In the genomic region with DNA sequence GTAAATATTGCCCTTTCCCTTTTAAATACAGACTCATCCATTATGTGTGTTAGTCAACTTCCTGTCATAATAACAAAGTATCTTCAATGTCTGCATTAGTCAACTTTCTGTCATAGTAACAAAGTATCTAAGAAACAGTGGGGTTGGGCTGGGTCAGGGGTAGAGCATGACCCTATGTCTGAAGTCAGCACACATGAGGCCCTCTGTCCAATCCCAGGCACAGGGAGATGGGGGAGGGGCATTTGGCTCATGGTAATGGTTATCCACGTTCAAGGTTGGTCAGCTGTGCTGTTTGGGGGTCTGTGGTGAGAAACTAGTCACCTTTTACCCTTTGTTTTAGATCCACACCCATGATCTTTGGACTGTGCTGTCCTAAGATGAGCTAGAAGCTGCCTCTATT, we compare ENCODE assay signal across 15 mouse cellular contexts. TPM values are rescaled to one million over a fixed set of nuclear protein-coding genes. Genes with fewer than 3 reads are reported as not detected.
DNase-seq lines count a peak whose midpoint lies in the region; ATAC-seq and TF ChIP-seq lines count a peak whose summit lies in the region.
"Had no signal": no experiment of that assay in that cellular context is flagged by ENCODE, and none has a peak within 500 bp of the region (broad histone marks: within the 10 kb centered on the region; RNA-seq: fewer than 3 reads in every experiment).

No protein-coding gene starts in this region.

- no peak overlapping the region for H3K27ac ChIP-seq in kidney, embryonic 16.5 days (ENCODE audit: low read length)
- H3K27ac ChIP-seq: embryonic facial prominence, embryonic 12.5 days; forebrain, embryonic 12.5 days; limb, embryonic 15.5 days; stomach, embryonic 15.5 days had no signal

- DNase-seq in kidney, adult 8-10 months, result no peak
- DNase-seq in adipocyte (ENCODE audit: low spot score), result peak; percentile 16
- peak; percentile 57 to 71 for DNase-seq in kidney, postnatal 25 days
- no peak for DNase-seq in cerebellum, adult 11-12 months
- DNase-seq in cerebellum, adult 18-20 months, result no peak
- DNase-seq: cerebellum, postnatal 36 days; thymus, postnatal 4 days had no signal

- peaks cover 10% of the 10 kb centered on the region for H3K4me1 ChIP-seq in kidney, embryonic 16.5 days (ENCODE audit: insufficient read depth, low read length)
- H3K4me1 ChIP-seq: embryonic facial prominence, embryonic 12.5 days; forebrain, embryonic 12.5 days had no signal

- H3K27me3 ChIP-seq in kidney, embryonic 16.5 days (ENCODE audit: insufficient read depth, low read length), result no peaks in the 10 kb centered on the region
- peaks cover under 1% of the 10 kb centered on the region for H3K27me3 ChIP-seq in myocyte (ENCODE audit: control insufficient read depth, insufficient read depth, insufficient read length)
- H3K27me3 ChIP-seq: embryonic facial prominence, embryonic 12.5 days; forebrain, embryonic 12.5 days; limb, embryonic 15.5 days; stomach, embryonic 15.5 days had no signal

- 19% methylated on average over 1 of the region's 1 CpGs for WGBS in kidney, embryonic 16.5 days

- H3K9ac ChIP-seq in kidney, embryonic 16.5 days (replicated peaks; ENCODE audit: low read length), result no peak overlapping the region
- H3K9ac ChIP-seq: embryonic facial prominence, embryonic 12.5 days; forebrain, embryonic 12.5 days; heart, embryonic 13.5 days; limb, embryonic 15.5 days; stomach, embryonic 15.5 days had no signal

- no peak overlapping the region for H3K4me3 ChIP-seq in kidney, embryonic 16.5 days (ENCODE audit: low read length)
- no peak overlapping the region for H3K4me3 ChIP-seq in myocyte
- H3K4me3 ChIP-seq: embryonic facial prominence, embryonic 12.5 days; forebrain, embryonic 12.5 days; heart, embryonic 13.5 days; limb, embryonic 15.5 days; stomach, embryonic 15.5 days had no signal

- no peaks in the 10 kb centered on the region for H3K9me3 ChIP-seq in kidney, embryonic 16.5 days (ENCODE audit: low read length)
- H3K9me3 ChIP-seq: embryonic facial prominence, embryonic 12.5 days; forebrain, embryonic 12.5 days; heart, embryonic 13.5 days; limb, embryonic 15.5 days; stomach, embryonic 15.5 days had no signal

- H3K79me2 ChIP-seq in myocyte (ENCODE audit: control insufficient read depth, insufficient read depth), result no peaks in the 10 kb centered on the region

- peak; percentile 42; the same call in 1 of the 2 replicates for ATAC-seq in kidney, embryonic 16.5 days (ENCODE audit: low FRiP score, low TSS enrichment)

- no peaks in the 10 kb centered on the region for H3K36me3 ChIP-seq in kidney, embryonic 16.5 days (ENCODE audit: insufficient read depth, low read length)
- H3K36me3 ChIP-seq in myocyte (ENCODE audit: control insufficient read depth, insufficient read depth), result no peaks in the 10 kb centered on the region
- H3K36me3 ChIP-seq: embryonic facial prominence, embryonic 12.5 days; forebrain, embryonic 12.5 days; heart, embryonic 13.5 days; limb, embryonic 15.5 days; stomach, embryonic 15.5 days had no signal

- no peak overlapping the region for H3K4me2 ChIP-seq in kidney, embryonic 16.5 days (replicated peaks; ENCODE audit: low read depth, low read length)
- H3K4me2 ChIP-seq in myocyte (ENCODE audit: low read depth), result peak overlapping the region; percentile 25
- H3K4me2 ChIP-seq: embryonic facial prominence, embryonic 12.5 days; forebrain, embryonic 12.5 days; heart, embryonic 13.5 days; limb, embryonic 15.5 days; midbrain, embryonic 11.5 days; stomach, embryonic 15.5 days had no signal

- TF ChIP-seq POLR2A in myocyte (IDR thresholded peaks at IDR 0.05; ENCODE audit: insufficient read length, low read depth), result no peak

- no peak overlapping the region for H3ac ChIP-seq in myocyte (ENCODE audit: control insufficient read depth, insufficient read length)

TF ChIP-seq in myocyte, 11 proteins besides CTCF, POLR2A, EP300 and RAD21:
- no peak for TF ChIP-seq MYOD1 (IDR thresholded peaks at IDR 0.05; ENCODE audit: control insufficient read depth in 1 of 3, insufficient read length in 2 of 3, low read depth in 2 of 3)
- TF ChIP-seq SRF (IDR thresholded peaks at IDR 0.05; ENCODE audit: control insufficient read depth, insufficient read length, low read depth), result no peak
- TF ChIP-seq POLR2AphosphoS2 (IDR thresholded peaks at IDR 0.05; ENCODE audit: insufficient read length, low read depth), result no peak
- no peak for TF ChIP-seq TCF12 (IDR thresholded peaks at IDR 0.05; ENCODE audit: insufficient read depth, poor library complexity, severe bottlenecking)
- TF ChIP-seq MAX (IDR thresholded peaks at IDR 0.05; ENCODE audit: low read depth), result no peak
- TF ChIP-seq MYOG (IDR thresholded peaks at IDR 0.05; ENCODE audit: control insufficient read depth in 1 of 3, insufficient read depth in 1 of 3, insufficient read length in 2 of 3, low read depth in 2 of 3), result no peak
- no peak for TF ChIP-seq TCF3 (IDR thresholded peaks at IDR 0.05; ENCODE audit: insufficient read length, low read depth)
- no peak for TF ChIP-seq CEBPB (IDR thresholded peaks at IDR 0.05; ENCODE audit: insufficient read depth, poor library complexity, severe bottlenecking)
- TF ChIP-seq E2F4 (IDR thresholded peaks at IDR 0.05; ENCODE audit: insufficient read depth), result no peak
- no peak for TF ChIP-seq USF1 (IDR thresholded peaks at IDR 0.05; ENCODE audit: low read depth)
- no peak for TF ChIP-seq REST (IDR thresholded peaks at IDR 0.05; ENCODE audit: insufficient read depth, insufficient read length)

RNA-seq across cellular contexts. Expression of a gene that starts 14.6 kb away (rescaled TPM):
- polyA plus RNA-seq in kidney, embryonic 16.5 days (2015; fragmentation: Nextera tagmentation; extraction: Ambion mirVana), result 1.4 and 2.0 TPM in 2 replicates
- polyA plus RNA-seq in myocyte (2012; fragmentation: generic; extraction: Trizol), result 0.04 TPM

RNA-seq across cellular contexts. Expression of a gene that starts 32.6 kb away (rescaled TPM):
- 1.0 and 1.6 TPM in 2 replicates for polyA plus RNA-seq in kidney, embryonic 16.5 days (2015; fragmentation: Nextera tagmentation; extraction: Ambion mirVana)
- polyA plus RNA-seq in myocyte (2012; fragmentation: generic; extraction: Trizol), result not detected

Comparison
In these comparisons a context has a peak if more than half of its experiments do, and no peak if none do; other contexts are left out.
1. DNase-seq: peak in adipocyte (single experiment) and kidney, postnatal 25 days (2 of 2); none in kidney, adult 8-10 months (0 of 2), cerebellum, adult 11-12 months (single experiment) and cerebellum, adult 18-20 months (0 of 2).